Mouse (Mus musculus) forebrain, embryonic 10.5 days (tissue): ENCODE measurements around the gene Eddm3b. TPM values are rescaled to one million over a fixed set of nuclear protein-coding genes. Genes with fewer than 3 reads are reported as not detected.
"Not testable (repeated sequence)": the region's sequence is repeated elsewhere in the genome, so short reads cannot be mapped to it uniquely, and the experiment has no call there.

Source experiments
- DNase-seq: peaks from one replicate; pipeline ENCODE4 v3.0.0-alpha.2; 2017; ENCODE audit warnings: low spot score; ENCODE audit errors: extremely low spot score
- H3K27ac ChIP-seq: fragments of 300-500 bp; sonication (generic); 2 replicates; pipeline ENCODE4 v1.5.1; 2016; ENCODE audit warnings: mild to moderate bottlenecking
- H3K27me3 ChIP-seq: fragments of 300-500 bp; sonication (generic); 2 replicates; pipeline ENCODE4 v1.6.1; 2016; ENCODE audit warnings: mild to moderate bottlenecking; ENCODE audit not compliant: poor library complexity, severe bottlenecking
- H3K36me3 ChIP-seq: fragments of 300-500 bp; sonication (generic); replicated peaks from 2 replicates; pipeline ENCODE4 v1.6.1; 2016; ENCODE audit warnings: mild to moderate bottlenecking, moderate library complexity
- H3K4me1 ChIP-seq: fragments of 300-500 bp; sonication (generic); 2 replicates; pipeline ENCODE4 v1.6.1; 2016
- H3K4me3 ChIP-seq: fragments of 300-500 bp; sonication (generic); 2 replicates; pipeline ENCODE4 v1.5.1; 2016; ENCODE audit warnings: mild to moderate bottlenecking, moderate library complexity
- H3K9me3 ChIP-seq: fragments of 300-500 bp; sonication (generic); 2 replicates; pipeline ENCODE4 v1.6.1; 2016; ENCODE audit warnings: mild to moderate bottlenecking, moderate library complexity
- WGBS: fragments of 180-500 bp; shearing (Covaris S2); methylation state at CpG from one replicate; pipeline ENCODE4 v1.1.7; 2016; 5-methylcytosine and 5-hydroxymethylcytosine counted together
- polyA plus RNA-seq: library from polyadenylated mRNA; unstranded; fragments of >200 nt; fragmentation: Nextera tagmentation; extraction: Ambion mirVana; gene quantifications from 2 replicates; pipeline ENCODE4 v1.2.1, GENCODE M21; 2016

The Eddm3b gene
- polyA plus RNA-seq, 1 experiment from 2014 or later: not detected

GRCm38 (mm10) chr14:51088970-51089673 lies 25.1 kb upstream of the Eddm3b start:
- Histone ChIP-seq H3K4me1 (peaks cover 5% of the 10 kb centered on the region), H3K36me3 (no peaks in the 10 kb centered on the region), H3K4me3 (peak overlapping the region; percentile 71), H3K27me3 (peaks cover 24% of the 10 kb centered on the region), H3K9me3 (no peaks in the 10 kb centered on the region), H3K27ac (peak overlapping the region; percentile 84)
- peak; percentile 96 for DNase-seq
- under 1% methylated on average over 34 of the region's 34 CpGs for WGBS

- peaks cover 4% of the 10 kb centered on the region; the same call in 1 of the 2 replicates for H3K4me1 ChIP-seq
- under 1% methylated on average over 15 of the region's 15 CpGs for WGBS
- H3K27me3 ChIP-seq: peaks cover 18% of the 10 kb centered on the region
- no peaks in the 10 kb centered on the region for H3K36me3 ChIP-seq
- H3K9me3 ChIP-seq: no peaks in the 10 kb centered on the region
- peak overlapping the region; percentile 71 for H3K4me3 ChIP-seq
- H3K27ac ChIP-seq: peak overlapping the region; percentile 84
- DNase-seq: no peak
These were observed 24.6 kb upstream of the Eddm3b start for GRCm38 (mm10) chr14:51089674-51090076.

- Histone ChIP-seq H3K4me3 (peak overlapping the region; percentile 71), H3K9me3 (no peaks in the 10 kb centered on the region), H3K27ac (peak overlapping the region; percentile 84), H3K4me1 (peaks cover 4% of the 10 kb centered on the region; the same call in 1 of the 2 replicates), H3K36me3 (no peaks in the 10 kb centered on the region), H3K27me3 (peaks cover 13% of the 10 kb centered on the region)
- WGBS: under 1% methylated on average over 27 of the region's 27 CpGs
- DNase-seq: peak; percentile 85
These were observed 24.0 kb upstream of the Eddm3b start for GRCm38 (mm10) chr14:51090077-51090781.

- no peaks in the 10 kb centered on the region for H3K9me3 ChIP-seq
- 9% methylated on average over 33 of the region's 33 CpGs for WGBS
- H3K4me3 ChIP-seq: peak within 1 kb of the TSS; percentile 71
- peaks cover 10% of the 10 kb centered on the region; the same call in 1 of the 2 replicates for H3K27me3 ChIP-seq
- no peaks in the 10 kb centered on the region for H3K36me3 ChIP-seq
- peaks cover 4% of the 10 kb centered on the region; the same call in 1 of the 2 replicates for H3K4me1 ChIP-seq
- H3K27ac ChIP-seq: peak within 1 kb of the TSS; percentile 84
- DNase-seq: peak; percentile 64
These were observed 23.0 kb upstream of the Eddm3b start, which contains the start of the genes Rnase4 and Ang for GRCm38 (mm10) chr14:51090921-51091900. Gene Rnase4 (plus strand): TSS chr14:51091077. Gene Ang (plus strand): TSS chr14:51091150.

- 49% methylated on average over 8 of the region's 8 CpGs for WGBS
- H3K4me3 ChIP-seq: no peak overlapping the region
- no peak for DNase-seq
- H3K9me3 ChIP-seq: no peaks in the 10 kb centered on the region
- no peak overlapping the region for H3K27ac ChIP-seq
- H3K27me3 ChIP-seq: peaks cover 10% of the 10 kb centered on the region; the same call in 1 of the 2 replicates
- H3K4me1 ChIP-seq: peaks cover 4% of the 10 kb centered on the region; the same call in 1 of the 2 replicates
- no peaks in the 10 kb centered on the region for H3K36me3 ChIP-seq
These were observed 22.1 kb upstream of the Eddm3b start for GRCm38 (mm10) chr14:51092073-51092620.

GRCm38 (mm10) chr14:51093496-51093895 lies 20.7 kb upstream of the Eddm3b start:
- peaks cover 10% of the 10 kb centered on the region; the same call in 1 of the 2 replicates for H3K27me3 ChIP-seq
- DNase-seq: no peak
- H3K4me1 ChIP-seq: no peaks in the 10 kb centered on the region
- no peak overlapping the region for H3K4me3 ChIP-seq
- H3K27ac ChIP-seq: no peak overlapping the region
- no peaks in the 10 kb centered on the region for H3K36me3 ChIP-seq
- 32% methylated on average over 3 of the region's 3 CpGs for WGBS
- H3K9me3 ChIP-seq: no peaks in the 10 kb centered on the region

- Histone ChIP-seq H3K27ac (no peak overlapping the region), H3K27me3 (peaks cover 10% of the 10 kb centered on the region; the same call in 1 of the 2 replicates), H3K9me3 (no peaks in the 10 kb centered on the region), H3K36me3 (no peaks in the 10 kb centered on the region), H3K4me1 (no peaks in the 10 kb centered on the region), H3K4me3 (no peak overlapping the region)
- WGBS: 79% methylated on average over 5 of the region's 5 CpGs
- DNase-seq: no peak
These were observed 19.9 kb upstream of the Eddm3b start for GRCm38 (mm10) chr14:51094096-51094875.

GRCm38 (mm10) chr14:51094921-51095320 lies 19.3 kb upstream of the Eddm3b start:
- no peak overlapping the region for H3K27ac ChIP-seq
- no peaks in the 10 kb centered on the region for H3K36me3 ChIP-seq
- H3K4me1 ChIP-seq: no peaks in the 10 kb centered on the region
- no peak overlapping the region for H3K4me3 ChIP-seq
- no peak for DNase-seq
- 74% methylated on average over 9 of the region's 9 CpGs for WGBS
- no peaks in the 10 kb centered on the region for H3K9me3 ChIP-seq
- peaks cover 10% of the 10 kb centered on the region; the same call in 1 of the 2 replicates for H3K27me3 ChIP-seq

GRCm38 (mm10) chr14:51095736-51096524 lies 18.3 kb upstream of the Eddm3b start:
- peaks cover 10% of the 10 kb centered on the region; the same call in 1 of the 2 replicates for H3K27me3 ChIP-seq

GRCm38 (mm10) chr14:51098300-51098699 lies 15.9 kb upstream of the Eddm3b start:
- DNase-seq, H3K36me3 ChIP-seq, H3K4me3 ChIP-seq, H3K4me1 ChIP-seq, H3K27ac ChIP-seq, H3K9me3 ChIP-seq, H3K27me3 ChIP-seq: not testable (repeated sequence)
- WGBS: 38% methylated on average over 1 of the region's 1 CpGs

More at GRCm38 (mm10) chr14:51095736-51096524, 18.3 kb upstream of the Eddm3b start:
- no peak overlapping the region for H3K27ac ChIP-seq
- WGBS: 80% methylated on average over 9 of the region's 9 CpGs
- no peaks in the 10 kb centered on the region for H3K9me3 ChIP-seq
- DNase-seq: no peak
- no peak overlapping the region for H3K4me3 ChIP-seq
- no peaks in the 10 kb centered on the region for H3K4me1 ChIP-seq
- no peaks in the 10 kb centered on the region for H3K36me3 ChIP-seq

- H3K27ac ChIP-seq: no peak overlapping the region
- H3K4me3 ChIP-seq: no peak overlapping the region
- H3K27me3 ChIP-seq: no peaks in the 10 kb centered on the region
- H3K9me3 ChIP-seq: no peaks in the 10 kb centered on the region
- no peak for DNase-seq
- H3K36me3 ChIP-seq: no peaks in the 10 kb centered on the region
- no peaks in the 10 kb centered on the region for H3K4me1 ChIP-seq
- WGBS: 95% methylated on average over 11 of the region's 11 CpGs
These were observed 15.3 kb upstream of the Eddm3b start for GRCm38 (mm10) chr14:51098921-51099320.
